Mouse (Mus musculus) monocyte, adult 2 months (primary cell): ENCODE data around the gene Nelfcd.

ENCODE experiments used
- DNase-seq, 2 experiments: peaks; one replicate each; pipeline ENCODE4 v3.0.0; 2022; ENCODE audit warnings: low spot score in 2 of 2, low read depth in 1 of 2

Nelfcd gene

GRCm38 (mm10) chr2:174472818-174473549 lies 57.4 kb downstream of the Nelfcd start, which contains the start of gene Prelid3b:
TSS of gene Prelid3b (minus strand) at chr2:174473081.
- DNase-seq: peak; percentile 97 to 99

DNA sequence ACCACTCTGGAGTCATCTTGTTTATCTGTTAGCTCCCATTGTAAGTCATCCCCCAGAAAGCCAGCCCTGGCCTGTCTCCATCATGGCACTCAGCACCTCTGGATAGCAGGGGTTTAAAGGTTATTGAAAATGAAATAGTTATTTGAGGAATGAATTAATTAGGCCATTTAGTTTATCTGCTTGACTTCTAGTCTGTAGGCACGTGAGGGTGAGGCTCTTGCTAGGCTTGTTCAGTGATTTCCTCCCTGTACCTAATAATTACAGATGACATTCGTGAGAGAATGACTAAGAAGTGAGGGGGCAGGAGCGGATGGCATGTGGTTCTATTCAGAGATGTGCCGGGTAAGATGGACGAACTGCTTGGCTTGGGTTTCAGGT lies 57.9 kb downstream of the Nelfcd start:
- no peak for DNase-seq
